Mouse (Mus musculus) megakaryocyte-erythroid progenitor cell, adult 5-6 weeks (primary cell): ENCODE data around the gene Tent5c. TPM values are rescaled to one million over a fixed set of nuclear protein-coding genes. Genes with fewer than 3 reads are reported as not detected.

Experiments
- ATAC-seq: replicated peaks from 2 replicates; pipeline ENCODE4 v1.8.0; 2016; ENCODE audit warnings: mild to moderate bottlenecking, inconsistent platforms; ENCODE audit not compliant: severe bottlenecking, poor library complexity, low FRiP score, low TSS enrichment
- total RNA-seq, 2 experiments: library from RNA; stranded (forward) in 1 of 2; stranded (reverse) in 1 of 2; fragments of 200-1000, 215-1000 nt in 1 of 2; fragments of >200 nt in 1 of 2; fragmentation: Nextera tagmentation in 1 of 2; gene quantifications; 2 replicates each; pipeline ENCODE4 v1.2.3; 2014 to 2017

Gene Tent5c
- total RNA-seq, 2 experiments from 2014 or later = 7.5 to 13.1 TPM

- ATAC-seq = peak; percentile 74
Observed at GRCm38 (mm10) chr3:100488251-100489132, 632 bp downstream of the Tent5c start.

GRCm38 (mm10) chr3:100487046-100487445 is 2.1 kb downstream of the Tent5c start:
- no peak for ATAC-seq

DNA sequence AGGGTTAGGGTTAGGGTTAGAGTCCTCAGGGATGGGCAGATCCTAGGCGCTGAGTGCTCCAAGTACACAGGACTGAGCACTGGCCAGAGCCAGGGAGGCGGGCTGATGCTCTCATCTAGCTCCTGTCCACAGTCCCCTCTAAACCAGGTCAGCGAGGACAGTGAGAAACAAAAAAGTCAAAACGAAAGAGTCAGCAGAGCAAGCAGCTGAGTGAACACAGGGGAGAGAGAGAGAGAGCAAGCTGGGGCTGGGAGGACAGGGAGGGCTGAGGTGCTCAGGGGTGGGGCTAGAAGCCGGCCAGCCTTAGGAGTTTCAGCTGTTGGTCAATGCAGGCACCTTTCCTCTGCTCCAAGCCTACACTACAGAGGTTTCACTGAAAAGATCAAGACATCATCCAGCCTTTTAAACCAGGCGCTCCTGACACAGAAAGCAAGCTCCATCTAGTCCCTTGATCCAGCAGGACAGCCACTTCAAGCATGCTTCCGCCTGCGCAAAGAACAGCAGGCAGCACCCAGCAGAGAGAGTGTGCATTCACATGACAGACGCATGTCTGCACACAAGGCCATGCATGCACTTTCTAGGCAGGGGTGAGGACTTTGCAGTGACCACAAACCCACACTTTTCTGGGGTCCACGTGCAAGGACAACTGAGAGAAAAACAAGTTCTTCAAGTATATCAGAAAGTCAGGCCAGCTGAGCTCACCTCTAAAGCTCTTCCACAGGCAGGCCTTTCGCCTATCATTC is 3.6 kb downstream of the Tent5c start:
- ATAC-seq = no peak

DNA sequence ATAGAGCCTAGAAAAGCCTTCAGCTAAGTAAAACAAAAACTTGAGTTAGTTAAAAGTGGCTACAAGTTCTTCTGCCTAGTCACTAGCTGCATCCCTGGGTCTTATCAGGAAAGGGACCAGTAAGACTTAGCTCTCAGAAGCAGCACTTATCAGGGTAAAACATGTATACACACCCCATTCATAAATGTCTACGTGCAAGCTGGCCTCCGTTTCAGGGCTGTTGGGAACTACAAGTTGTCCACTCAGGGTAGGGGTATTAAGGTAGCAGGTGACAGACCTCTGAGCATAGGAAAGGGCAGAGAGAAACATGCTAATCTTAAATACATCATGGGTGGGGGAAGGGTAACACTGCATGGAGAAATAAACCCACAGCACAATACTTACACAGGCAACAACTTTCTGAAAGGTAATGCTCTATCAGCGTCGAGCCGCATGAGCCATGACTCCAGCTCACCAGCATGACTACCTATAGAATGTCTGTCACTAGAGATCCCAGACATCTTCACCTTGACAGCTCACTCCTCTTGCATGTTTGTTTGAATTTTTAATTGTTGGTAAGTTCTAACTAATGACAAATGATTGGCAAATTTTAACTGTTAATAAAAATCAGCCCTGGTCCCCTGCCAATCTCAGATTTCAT is 6.0 kb downstream of the Tent5c start:
- peak; percentile 80 for ATAC-seq

GRCm38 (mm10) chr3:100482324-100482911 is 6.7 kb downstream of the Tent5c start:
- ATAC-seq = peak; percentile 72

DNA sequence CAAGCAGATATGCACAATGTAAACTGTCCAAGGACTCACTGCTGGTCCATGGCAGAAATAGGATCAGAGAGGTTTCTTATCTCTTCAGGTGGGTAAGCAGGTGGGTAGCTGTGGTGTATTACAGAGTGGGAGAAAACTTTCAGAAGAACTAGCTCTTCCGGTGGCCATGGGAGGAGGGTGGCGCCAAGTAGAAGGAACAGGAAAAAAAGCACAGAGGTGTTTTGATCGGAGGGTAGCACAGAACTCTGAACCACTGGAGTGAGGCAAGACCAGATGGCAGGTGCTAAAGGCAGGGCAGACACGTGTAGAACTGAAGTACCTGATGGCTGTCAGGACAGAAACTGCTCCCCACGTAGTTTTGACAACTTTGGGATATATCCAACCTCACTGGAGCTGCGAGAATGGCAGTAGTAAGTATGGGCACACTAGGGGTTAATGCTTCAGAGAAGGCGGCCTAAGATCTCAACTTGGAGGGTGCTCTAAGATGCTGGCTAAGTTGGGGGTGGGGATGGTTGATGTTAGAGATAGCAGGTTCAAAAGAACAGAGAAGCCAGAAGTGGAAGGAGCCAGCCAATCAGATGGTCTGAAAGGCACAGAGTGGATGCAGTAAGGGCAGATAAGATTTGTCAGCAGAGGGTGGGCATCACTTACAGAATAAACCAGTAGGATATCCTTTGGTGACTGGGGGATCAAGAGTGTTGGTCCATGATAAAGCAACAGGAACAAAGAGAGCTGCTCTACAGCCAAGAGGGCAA is 8.7 kb downstream of the Tent5c start:
- peak; percentile 6; the same call in 1 of the 2 replicates for ATAC-seq

GRCm38 (mm10) chr3:100474950-100475472 is 14.1 kb downstream of the Tent5c start:
- no peak for ATAC-seq

GRCm38 (mm10) chr3:100474536-100474935 is 14.6 kb downstream of the Tent5c start:
- no peak for ATAC-seq

- ATAC-seq = no peak
Observed at GRCm38 (mm10) chr3:100473146-100473545, 16.0 kb downstream of the Tent5c start.

DNA sequence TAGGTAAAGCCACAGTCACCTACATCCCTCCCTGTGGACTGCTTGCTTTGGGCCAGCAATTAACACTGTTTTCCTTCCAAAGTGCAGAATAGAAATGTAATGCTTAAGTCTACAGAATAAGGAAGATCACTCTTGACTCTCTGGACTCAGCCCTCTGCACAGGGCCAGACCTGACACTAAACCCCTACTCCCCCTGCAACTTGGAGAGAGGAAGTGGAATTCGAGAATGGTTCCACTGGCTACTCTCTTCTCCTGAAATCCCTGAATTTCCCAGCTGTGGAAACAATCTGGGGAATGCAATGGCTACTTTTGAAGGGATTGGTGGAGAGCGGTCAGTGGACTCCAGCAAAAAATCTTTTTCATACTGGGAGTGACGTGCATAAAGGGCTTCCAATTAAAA is 18.2 kb downstream of the Tent5c start:
- ATAC-seq = no peak

DNA sequence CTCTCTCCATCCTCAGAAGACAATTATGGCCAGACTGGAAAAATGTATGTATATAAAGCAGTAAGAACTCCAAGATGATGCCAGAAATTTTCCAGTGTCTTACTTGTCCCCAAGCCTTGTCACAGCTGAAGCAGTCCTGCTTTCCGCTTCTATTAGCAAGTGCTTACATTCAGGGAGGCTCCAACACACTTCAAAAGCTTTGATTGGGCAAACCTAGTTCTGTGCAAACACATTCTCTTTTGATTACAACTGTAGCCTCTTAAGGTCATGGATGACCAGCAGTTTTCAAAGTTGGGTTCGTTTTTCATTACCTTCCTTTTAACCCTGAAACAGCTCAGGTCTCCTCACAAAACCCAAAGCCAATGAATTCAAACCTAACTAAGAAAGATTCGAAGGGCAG is 19.0 kb downstream of the Tent5c start:
- no peak for ATAC-seq

DNA sequence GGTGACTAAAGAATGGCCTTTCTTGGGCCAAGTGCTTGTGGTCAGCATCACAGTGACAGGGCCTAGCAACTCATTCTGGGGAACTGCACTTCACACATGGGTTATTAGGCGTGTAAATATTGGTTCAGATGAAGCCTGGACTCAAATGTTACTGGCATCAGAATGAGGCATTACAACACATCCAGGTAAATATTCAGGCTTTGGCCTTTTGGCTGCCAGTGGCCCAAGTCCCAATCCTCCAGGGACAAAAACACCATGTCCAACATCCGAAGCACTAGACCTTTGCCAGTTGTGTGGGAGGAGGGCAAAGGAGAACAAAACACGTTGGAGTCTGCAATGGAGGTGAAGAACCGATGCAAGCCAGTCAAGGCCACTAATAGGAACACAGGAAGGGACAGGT is 22.6 kb downstream of the Tent5c start:
- no peak for ATAC-seq

- ATAC-seq = no peak
Observed at GRCm38 (mm10) chr3:100464596-100464995, 24.5 kb downstream of the Tent5c start.

- ATAC-seq = no peak
Observed at GRCm38 (mm10) chr3:100463959-100464265, 25.2 kb downstream of the Tent5c start.

- ATAC-seq = no peak; the same call in 1 of the 2 replicates
Observed at GRCm38 (mm10) chr3:100463160-100463958, 25.8 kb downstream of the Tent5c start.

DNA sequence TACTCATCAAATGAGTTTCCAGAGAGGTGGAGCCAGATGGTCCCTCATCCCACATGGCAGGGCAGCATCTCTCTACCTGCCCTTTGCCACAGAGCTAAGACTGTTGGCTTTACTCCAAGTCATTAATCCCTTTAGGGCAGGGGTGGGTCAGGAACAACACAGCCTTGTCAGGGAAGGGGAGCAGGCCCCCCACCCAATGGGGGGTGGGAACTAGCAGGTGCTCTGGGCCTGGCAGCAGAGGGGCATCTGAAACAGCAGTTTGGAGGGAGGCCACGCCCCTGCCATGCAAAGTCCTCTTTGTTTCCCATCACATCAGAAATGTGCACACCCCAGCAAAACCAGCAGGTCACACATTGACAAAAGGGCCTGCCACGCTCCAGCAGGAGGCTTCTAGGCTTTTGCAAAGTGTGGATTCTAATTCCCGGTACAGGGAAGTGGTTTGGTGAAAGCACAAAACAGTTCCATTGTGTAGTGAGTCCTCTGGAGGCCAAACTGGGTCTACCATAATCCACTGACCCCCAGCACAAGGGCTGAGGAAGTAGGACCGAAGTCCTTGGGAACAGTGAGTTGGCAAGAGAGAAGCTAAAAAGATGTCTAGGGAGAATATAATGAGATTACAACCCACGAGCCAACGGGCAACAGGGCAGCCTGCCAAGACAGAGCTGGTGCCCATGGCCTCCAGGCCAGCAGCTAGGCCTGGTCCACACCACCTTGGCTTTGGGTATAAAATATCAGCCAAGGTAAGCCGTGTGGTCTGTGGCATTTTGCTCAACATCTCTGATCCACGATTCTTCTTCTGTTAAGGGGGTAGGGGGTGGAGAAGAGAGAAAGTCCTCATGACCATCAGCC is 26.7 kb downstream of the Tent5c start:
- peak; percentile 64 for ATAC-seq

GRCm38 (mm10) chr3:100460510-100460909 is 28.6 kb downstream of the Tent5c start:
- ATAC-seq = no peak
